Mouse (Mus musculus): ENCODE measurements at regions not wholly inside any gene's neighbourhood (a gene's known extent, or its start where the extent isn't known, plus 50 kb on each side); places are given as distances from the start of the nearest gene placed in this dataset.
"Not testable (repeated sequence)": the region's sequence is repeated elsewhere in the genome, so short reads cannot be mapped to it uniquely, and the experiment has no call there.

- not testable (repeated sequence) for DNase-seq (ENCODE audit: low spot score)
These were observed 112.5 kb upstream of the Daam1 start for GRCm38 (mm10) chr12:71718412-71718811.

DNA sequence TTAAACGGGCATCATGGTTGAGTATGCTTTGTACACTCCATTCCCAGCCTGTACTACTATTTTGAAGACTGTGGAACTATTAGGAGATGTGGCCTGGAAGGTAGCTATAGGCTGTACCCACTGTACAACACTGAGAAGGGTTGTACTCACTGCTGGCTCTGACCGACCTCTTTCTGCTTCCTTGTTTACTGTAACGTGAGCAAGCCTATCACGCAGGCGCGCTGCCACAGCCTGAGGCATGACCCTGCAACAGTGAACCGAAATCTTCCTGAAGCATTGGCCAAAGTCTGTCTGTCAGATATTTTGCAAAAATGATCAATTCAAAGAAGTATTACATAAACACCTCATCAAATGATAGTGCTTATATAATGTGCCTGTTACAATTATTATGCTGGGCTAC lies 112.0 kb upstream of the Daam1 start:
- no peak for DNase-seq (ENCODE audit: low spot score)

DNA sequence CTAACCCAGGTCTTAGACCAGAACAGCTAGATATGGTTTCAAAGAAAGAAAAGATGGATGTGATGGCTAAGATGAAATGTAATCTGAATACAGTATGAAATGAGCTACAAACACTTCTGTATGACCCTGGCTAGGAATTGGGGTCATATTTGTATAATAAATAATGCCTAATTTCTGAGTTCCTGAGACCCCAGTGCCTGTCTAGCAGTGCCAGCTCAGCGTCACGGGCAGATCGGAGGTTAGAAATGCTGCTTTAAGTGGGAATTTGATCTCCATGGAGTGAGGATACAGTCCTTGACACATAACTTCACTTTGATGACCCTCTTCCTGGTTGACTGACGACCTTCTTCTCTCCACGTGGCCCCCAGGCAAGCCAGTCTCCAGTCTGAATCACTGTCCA lies 105.7 kb upstream of the Daam1 start:
- DNase-seq (ENCODE audit: low spot score): no peak

- DNase-seq (ENCODE audit: low spot score): peak; percentile 27
These were observed 105.1 kb upstream of the Daam1 start for GRCm38 (mm10) chr12:71725713-71726336.

GRCm38 (mm10) chr12:71743345-71743744 lies 87.5 kb upstream of the Daam1 start:
- DNase-seq (ENCODE audit: low spot score): no peak

GRCm38 (mm10) chr12:71746011-71746410 lies 84.9 kb upstream of the Daam1 start:
- no peak for DNase-seq (ENCODE audit: low spot score)

DNA sequence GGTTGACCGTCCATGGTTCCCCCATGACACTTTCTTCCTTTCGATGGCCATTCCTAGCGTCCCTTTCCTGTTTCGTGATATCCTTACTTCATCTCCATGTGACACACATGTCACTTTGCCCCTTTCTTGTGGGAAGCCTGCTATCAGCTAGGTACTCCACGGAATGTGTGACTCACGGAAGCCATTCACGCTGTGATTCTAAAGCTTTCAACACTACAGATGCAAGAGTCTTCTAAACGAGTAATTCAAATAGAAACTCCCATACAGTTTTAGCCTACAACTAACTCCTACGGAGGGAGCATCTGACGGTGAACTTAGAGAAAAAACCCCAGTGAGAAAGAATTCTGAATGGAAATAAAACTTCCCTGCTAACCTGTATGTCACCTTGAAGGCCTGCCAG lies 83.5 kb upstream of the Daam1 start:
- no peak for DNase-seq (ENCODE audit: low spot score)

GRCm38 (mm10) chr12:71747831-71748368 lies 83.0 kb upstream of the Daam1 start:
- no peak for DNase-seq (ENCODE audit: low spot score)

GRCm38 (mm10) chr12:71748731-71749130 lies 82.1 kb upstream of the Daam1 start:
- DNase-seq (ENCODE audit: low spot score): peak; percentile 45

DNA sequence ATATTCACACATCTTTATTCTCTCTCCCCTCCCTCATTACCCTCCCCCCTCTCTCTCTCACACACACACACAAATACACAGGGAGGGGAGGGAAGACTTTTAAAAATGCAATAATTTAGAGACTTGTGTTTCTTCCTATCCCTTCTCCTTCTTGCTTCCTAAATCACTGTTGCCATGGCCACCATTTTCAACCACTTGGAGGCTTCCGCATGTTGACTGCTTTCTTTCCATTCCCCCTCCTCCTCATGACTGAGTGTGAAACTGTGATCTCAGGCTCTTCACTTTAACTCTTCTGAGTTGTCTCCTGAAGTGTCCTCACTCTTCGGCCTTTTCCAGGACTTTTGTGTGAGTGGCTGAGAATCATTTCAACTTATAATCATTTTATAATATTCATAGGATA lies 81.2 kb upstream of the Daam1 start:
- DNase-seq (ENCODE audit: low spot score): no peak

- no peak for DNase-seq (ENCODE audit: low spot score)
These were observed 78.1 kb upstream of the Daam1 start for GRCm38 (mm10) chr12:71752741-71753260.

DNA sequence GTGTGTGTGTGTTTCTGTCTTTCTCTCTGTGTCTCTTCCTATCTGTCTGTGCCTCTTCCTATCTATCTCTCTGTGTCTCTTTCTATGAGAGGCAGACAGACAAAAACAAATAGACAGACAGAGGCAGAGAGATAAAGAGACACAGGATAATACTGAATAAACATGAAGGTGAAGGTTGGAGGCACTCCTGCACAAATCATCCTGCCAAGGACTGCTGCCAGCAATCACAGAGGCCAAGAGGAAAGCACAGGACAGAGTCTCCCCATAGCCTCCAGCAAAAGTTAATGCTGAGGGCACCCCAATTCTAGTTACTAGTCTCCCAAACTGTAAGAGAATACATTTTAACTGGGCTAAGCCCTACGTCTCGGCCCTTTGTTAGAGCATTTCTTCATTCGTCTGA lies 77.6 kb upstream of the Daam1 start:
- no peak for DNase-seq (ENCODE audit: low spot score)

- no peak for DNase-seq (ENCODE audit: low spot score)
These were observed 67.7 kb upstream of the Daam1 start for GRCm38 (mm10) chr12:71763194-71763593.

DNA sequence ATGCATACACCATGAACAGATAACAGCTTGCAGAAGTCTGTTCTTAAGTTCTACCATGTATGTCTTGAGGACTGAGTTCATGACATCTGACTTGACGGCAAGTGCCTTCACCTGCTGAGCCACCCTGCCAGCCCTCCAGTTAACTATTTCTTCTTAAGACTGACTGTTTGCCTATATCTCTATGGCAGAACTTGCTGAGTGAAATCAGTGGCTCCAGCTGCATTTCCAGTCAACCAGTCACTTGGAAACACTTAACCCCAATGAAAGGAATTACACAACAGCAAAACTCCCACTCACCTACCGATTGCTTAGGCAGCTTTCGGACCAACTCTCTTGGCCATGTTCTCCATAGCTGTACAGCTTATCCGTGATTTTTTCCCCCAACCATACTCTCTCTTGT lies 64.8 kb upstream of the Daam1 start:
- DNase-seq (ENCODE audit: low spot score): no peak

DNA sequence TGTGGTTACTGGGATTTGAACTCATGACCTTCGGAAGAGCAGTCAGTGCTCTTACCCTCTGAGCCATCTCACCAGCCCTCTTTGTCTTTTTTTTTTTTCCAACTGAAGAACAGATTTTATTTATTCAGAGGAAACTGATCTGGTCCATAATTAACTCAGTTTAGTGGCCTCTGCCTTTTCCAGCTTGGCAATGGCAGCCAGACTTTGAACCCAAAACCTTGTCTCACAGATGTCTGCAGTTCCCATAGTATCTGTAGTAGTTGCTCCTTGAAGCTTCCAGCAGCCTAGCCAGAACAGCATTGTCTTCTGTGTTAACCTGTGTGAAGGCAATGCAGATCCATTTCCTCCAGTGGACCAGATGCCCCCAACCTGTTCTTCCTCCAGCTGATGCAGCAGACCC lies 64.2 kb upstream of the Daam1 start:
- no peak for DNase-seq (ENCODE audit: low spot score)

DNA sequence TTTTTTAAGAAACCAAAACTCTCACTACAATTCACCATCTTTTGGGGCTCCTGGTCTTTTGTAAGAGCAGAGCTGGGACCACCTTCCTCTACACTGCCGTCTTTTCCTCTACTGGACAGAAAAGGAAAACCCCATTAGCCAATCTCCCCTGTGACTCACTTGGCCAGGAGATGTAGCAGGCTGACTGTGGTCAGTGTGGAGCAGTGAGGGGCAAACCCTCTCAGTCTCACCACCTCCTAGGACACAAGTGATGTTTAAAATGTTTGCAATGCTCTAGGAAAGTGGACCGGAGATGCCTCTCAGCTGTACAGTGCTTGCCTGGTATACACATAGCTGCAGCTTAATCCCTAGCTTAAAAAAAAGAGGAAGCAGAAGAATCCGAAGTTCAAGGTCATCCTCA lies 63.0 kb upstream of the Daam1 start:
- no peak for DNase-seq (ENCODE audit: low spot score)

GRCm38 (mm10) chr12:71768471-71768870 lies 62.4 kb upstream of the Daam1 start:
- peak; percentile 78 for DNase-seq (ENCODE audit: low spot score)

DNA sequence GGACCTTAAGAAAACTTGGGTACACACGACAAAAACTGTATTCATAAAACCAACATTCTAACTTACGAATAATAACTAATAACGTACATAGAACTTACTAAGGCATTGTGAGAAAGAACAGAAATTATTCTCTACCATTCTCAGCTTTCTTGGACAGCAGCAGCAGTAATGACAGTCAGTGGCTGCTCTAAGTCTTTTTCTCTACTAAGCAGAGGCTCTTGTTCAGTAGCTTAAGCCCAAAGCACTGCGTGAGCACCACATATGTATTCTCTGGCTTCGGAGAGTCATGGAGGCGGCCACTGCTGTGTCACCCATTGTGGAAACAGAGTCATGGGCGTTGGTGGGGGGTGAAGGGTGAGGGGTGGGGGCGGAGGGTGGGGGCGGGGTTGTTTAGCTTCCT lies 62.0 kb upstream of the Daam1 start:
- DNase-seq (ENCODE audit: low spot score): no peak

- no peak for DNase-seq (ENCODE audit: low spot score)
These were observed 61.6 kb upstream of the Daam1 start for GRCm38 (mm10) chr12:71769302-71769701.

DNA sequence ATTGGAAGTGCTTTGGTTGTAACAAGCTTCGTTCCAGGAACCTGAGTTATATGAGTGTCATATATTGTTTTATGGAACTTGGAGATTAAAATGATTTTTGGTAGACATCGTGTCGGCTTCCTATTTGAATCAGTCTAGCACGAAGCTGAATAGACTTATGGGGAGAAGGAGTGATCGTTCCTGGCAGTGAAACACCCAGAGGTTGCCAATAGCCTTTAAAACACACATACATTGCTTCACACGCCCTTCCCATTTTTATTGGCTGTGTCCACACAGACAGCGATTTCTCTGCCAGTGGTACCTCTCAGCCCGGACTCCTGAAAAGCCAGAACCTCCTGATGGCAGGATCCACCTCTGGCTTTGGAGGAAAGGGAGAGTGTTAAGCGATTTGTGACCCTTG lies 57.0 kb upstream of the Daam1 start:
- DNase-seq (ENCODE audit: low spot score): no peak

DNA sequence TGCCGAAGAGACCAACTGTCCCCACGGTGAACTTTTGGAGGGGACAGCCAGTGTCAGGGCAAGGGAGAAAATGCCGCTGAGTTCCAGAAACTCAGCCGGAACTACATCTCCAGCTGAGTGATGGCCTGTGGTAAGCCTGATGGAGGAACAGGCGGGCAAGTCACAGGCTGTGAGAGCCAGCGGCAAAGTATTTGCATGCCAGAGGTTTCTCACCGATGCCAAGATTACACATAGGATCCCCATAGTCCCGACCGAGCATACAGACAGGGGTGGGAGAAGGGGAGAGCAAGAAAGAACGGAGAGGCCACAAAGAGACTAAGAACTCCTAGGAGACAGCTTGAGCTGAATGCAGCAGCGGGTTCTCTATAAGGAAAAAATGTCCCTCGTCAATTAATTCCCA lies 55.8 kb upstream of the Daam1 start:
- no peak for DNase-seq (ENCODE audit: low spot score)

GRCm38 (mm10) chr12:71778137-71778536 lies 52.7 kb upstream of the Daam1 start:
- peak; percentile 11 for DNase-seq (ENCODE audit: low spot score)

- DNase-seq (ENCODE audit: low spot score): no peak
These were observed 51.9 kb upstream of the Daam1 start for GRCm38 (mm10) chr12:71778948-71779347.

- DNase-seq (ENCODE audit: low spot score): no peak
These were observed 51.5 kb upstream of the Daam1 start for GRCm38 (mm10) chr12:71779418-71779817.
